Mouse (Mus musculus) megakaryocyte progenitor cell, adult 5-6 weeks (primary cell): Measurements from ENCODE around the gene Naaladl1. TPM values are rescaled to one million over a fixed set of nuclear protein-coding genes. Genes with fewer than 3 reads are reported as not detected.
A peak's percentile ranks its signal among the peaks of the same experiment; 100 is the strongest.

Experiments
- ATAC-seq: replicated peaks from 2 replicates; pipeline ENCODE4 v1.8.0; 2016; ENCODE audit warnings: mild to moderate bottlenecking, moderate TSS enrichment, inconsistent platforms; ENCODE audit not compliant: poor library complexity
- total RNA-seq, 2 experiments: library from RNA; stranded (forward) in 1 of 2; stranded (reverse) in 1 of 2; fragments of 157-497, 149-512 nt in 1 of 2; fragments of 200-1000 nt in 1 of 2; gene quantifications; 2 replicates each; pipeline versions ENCODE4 v1.2.3 to v1.2.4; 2015 to 2017

Naaladl1 gene
- total RNA-seq, 2 experiments from 2014 or later: 0.17 to 0.21 TPM

GRCm38 (mm10) chr19:6082156-6082555, 23.4 kb upstream of the Naaladl1 start, which contains the start of gene Gm28374:
Gene Gm28374 (minus strand): TSS chr19:6082256.
- no peak for ATAC-seq

GRCm38 (mm10) chr19:6084478-6085248, 20.9 kb upstream of the Naaladl1 start, which contains the start of the genes Zfpl1 and Cdca5:
Gene Zfpl1 (minus strand): TSS chr19:6084956.
Gene Cdca5 (plus strand): TSS chr19:6084983.
- ATAC-seq: peak; percentile 95

- peak; percentile 82 for ATAC-seq
These were observed 20.1 kb upstream of the Naaladl1 start for GRCm38 (mm10) chr19:6085417-6085879.

- no peak for ATAC-seq
These were observed 16.7 kb upstream of the Naaladl1 start for GRCm38 (mm10) chr19:6088841-6089240.

- ATAC-seq: no peak
These were observed 11.5 kb upstream of the Naaladl1 start, which contains the start of gene AC131692.1 for GRCm38 (mm10) chr19:6094119-6094518. Gene AC131692.1 (plus strand): TSS chr19:6094419.

- 0 out of 2 replicates have a peak, but pooled peaks have one; percentile 14 for ATAC-seq
These were observed 7.7 kb upstream of the Naaladl1 start for GRCm38 (mm10) chr19:6097847-6098246.

GRCm38 (mm10) chr19:6101186-6101585, 4.4 kb upstream of the Naaladl1 start:
- ATAC-seq: no peak

GRCm38 (mm10) chr19:6102169-6102853, 3.3 kb upstream of the Naaladl1 start:
- peak; percentile 72 for ATAC-seq

- peak; percentile 26; the same call in 1 of the 2 replicates for ATAC-seq
These were observed 1.1 kb upstream of the Naaladl1 start for GRCm38 (mm10) chr19:6104476-6104875.

GRCm38 (mm10) chr19:6113116-6113515, 7.5 kb downstream of the Naaladl1 start:
- no peak for ATAC-seq

- ATAC-seq: no peak
These were observed 10.7 kb downstream of the Naaladl1 start for GRCm38 (mm10) chr19:6116113-6116850.

GRCm38 (mm10) chr19:6117346-6117985, 11.9 kb downstream of the Naaladl1 start:
- no peak for ATAC-seq

GRCm38 (mm10) chr19:6117986-6118676, 12.5 kb downstream of the Naaladl1 start, which contains the start of gene Sac3d1:
Gene Sac3d1 (minus strand): TSS chr19:6118650.
- peak; percentile 91 for ATAC-seq

GRCm38 (mm10) chr19:6118677-6119185, 13.1 kb downstream of the Naaladl1 start:
- no peak for ATAC-seq

- no peak for ATAC-seq
These were observed 16.2 kb downstream of the Naaladl1 start for GRCm38 (mm10) chr19:6121761-6122160.

GRCm38 (mm10) chr19:6123330-6123729, 17.7 kb downstream of the Naaladl1 start:
- no peak for ATAC-seq

GRCm38 (mm10) chr19:6124898-6125297, 19.3 kb downstream of the Naaladl1 start:
- no peak for ATAC-seq

GRCm38 (mm10) chr19:6126289-6126688, 20.7 kb downstream of the Naaladl1 start:
- peak; percentile 48 for ATAC-seq

- ATAC-seq: no peak
These were observed 21.4 kb downstream of the Naaladl1 start for GRCm38 (mm10) chr19:6126789-6127580.
